Mouse (Mus musculus): ENCODE results near the gene Bloc1s4. TPM values are rescaled to one million over a fixed set of nuclear protein-coding genes. Genes with fewer than 3 reads are reported as not detected.
A peak's percentile ranks its signal among the peaks of the same experiment; 100 is the strongest.

Bloc1s4 gene
- polyA plus RNA-seq, 1 experiment from 2014 or later = 24.5 TPM

GRCm38 (mm10) chr5:36736009-36736408, 12.4 kb downstream of the Bloc1s4 start:
- DNase-seq (ENCODE audit: low spot score) = no peak
- ATAC-seq (replicated peaks; ENCODE audit: insufficient number of reproducible peaks, low FRiP score, low TSS enrichment, low read depth) = no peak
- Histone ChIP-seq H3K9me3 (replicated peaks; ENCODE audit: control insufficient read depth, low read length) (no peaks in the 10 kb centered on the region), H3K9ac (replicated peaks; ENCODE audit: low read length) (no peak overlapping the region), H3K36me3 (replicated peaks; ENCODE audit: control insufficient read depth, insufficient read depth, low read depth, low read length) (no peaks in the 10 kb centered on the region), H3K4me1 (ENCODE audit: control insufficient read depth, insufficient read depth, low read length) (no peaks in the 10 kb centered on the region), H3K4me3 (ENCODE audit: low read depth, low read length) (no peak overlapping the region), H3K27ac (replicated peaks; ENCODE audit: low read depth, low read length) (no peak overlapping the region), H3K4me2 (ENCODE audit: low read depth, low read length) (no peak overlapping the region), H3K27me3 (ENCODE audit: control insufficient read depth, insufficient read depth, low read length) (no peaks in the 10 kb centered on the region)
- WGBS = 81% methylated on average over 8 of the region's 8 CpGs

- H3K36me3 ChIP-seq (replicated peaks; ENCODE audit: control insufficient read depth, insufficient read depth, low read depth, low read length) = no peaks in the 10 kb centered on the region
- H3K27me3 ChIP-seq (ENCODE audit: control insufficient read depth, insufficient read depth, low read length) = no peaks in the 10 kb centered on the region
- DNase-seq (ENCODE audit: low spot score) = no peak
- WGBS = 80% methylated on average over 6 of the region's 6 CpGs
- H3K4me3 ChIP-seq (ENCODE audit: low read depth, low read length) = no peak overlapping the region
- H3K4me1 ChIP-seq (ENCODE audit: control insufficient read depth, insufficient read depth, low read length) = no peaks in the 10 kb centered on the region
- H3K9me3 ChIP-seq (replicated peaks; ENCODE audit: control insufficient read depth, low read length) = no peaks in the 10 kb centered on the region
- no peak for ATAC-seq (replicated peaks; ENCODE audit: insufficient number of reproducible peaks, low FRiP score, low TSS enrichment, low read depth)
- H3K27ac ChIP-seq (replicated peaks; ENCODE audit: low read depth, low read length) = no peak overlapping the region
- no peak overlapping the region for H3K4me2 ChIP-seq (ENCODE audit: low read depth, low read length)
- H3K9ac ChIP-seq (replicated peaks; ENCODE audit: low read length) = no peak overlapping the region
These were observed 13.3 kb downstream of the Bloc1s4 start for GRCm38 (mm10) chr5:36735106-36735505.

GRCm38 (mm10) chr5:36733405-36733804, 15.0 kb downstream of the Bloc1s4 start:
- DNase-seq (ENCODE audit: low spot score) (no peak), ATAC-seq (replicated peaks; ENCODE audit: insufficient number of reproducible peaks, low FRiP score, low TSS enrichment, low read depth) (no peak)
- no peaks in the 10 kb centered on the region for H3K4me1 ChIP-seq (ENCODE audit: control insufficient read depth, insufficient read depth, low read length)
- WGBS = 67% methylated on average over 3 of the region's 3 CpGs
- H3K9ac ChIP-seq (replicated peaks; ENCODE audit: low read length) = no peak overlapping the region
- no peak overlapping the region for H3K27ac ChIP-seq (replicated peaks; ENCODE audit: low read depth, low read length)
- no peaks in the 10 kb centered on the region for H3K9me3 ChIP-seq (replicated peaks; ENCODE audit: control insufficient read depth, low read length)
- no peak overlapping the region for H3K4me2 ChIP-seq (ENCODE audit: low read depth, low read length)
- H3K27me3 ChIP-seq (ENCODE audit: control insufficient read depth, insufficient read depth, low read length) = no peaks in the 10 kb centered on the region
- no peaks in the 10 kb centered on the region for H3K36me3 ChIP-seq (replicated peaks; ENCODE audit: control insufficient read depth, insufficient read depth, low read depth, low read length)
- no peak overlapping the region for H3K4me3 ChIP-seq (ENCODE audit: low read depth, low read length)

- no peak overlapping the region for H3K9ac ChIP-seq (replicated peaks; ENCODE audit: low read length)
- no peaks in the 10 kb centered on the region for H3K9me3 ChIP-seq (replicated peaks; ENCODE audit: control insufficient read depth, low read length)
- ATAC-seq (replicated peaks; ENCODE audit: insufficient number of reproducible peaks, low FRiP score, low TSS enrichment, low read depth) (no peak), DNase-seq (ENCODE audit: low spot score) (peak; percentile 9)
- no peaks in the 10 kb centered on the region for H3K27me3 ChIP-seq (ENCODE audit: control insufficient read depth, insufficient read depth, low read length)
- 57% methylated on average over 7 of the region's 7 CpGs for WGBS
- no peaks in the 10 kb centered on the region for H3K36me3 ChIP-seq (replicated peaks; ENCODE audit: control insufficient read depth, insufficient read depth, low read depth, low read length)
- H3K27ac ChIP-seq (replicated peaks; ENCODE audit: low read depth, low read length) = no peak overlapping the region
- H3K4me3 ChIP-seq (ENCODE audit: low read depth, low read length) = no peak overlapping the region
- H3K4me2 ChIP-seq (ENCODE audit: low read depth, low read length) = no peak overlapping the region
- no peaks in the 10 kb centered on the region for H3K4me1 ChIP-seq (ENCODE audit: control insufficient read depth, insufficient read depth, low read length)
These were observed 16.4 kb downstream of the Bloc1s4 start for GRCm38 (mm10) chr5:36731901-36732652.

- Histone ChIP-seq H3K36me3 (replicated peaks; ENCODE audit: control insufficient read depth, insufficient read depth, low read depth, low read length) (no peaks in the 10 kb centered on the region), H3K9me3 (replicated peaks; ENCODE audit: control insufficient read depth, low read length) (no peaks in the 10 kb centered on the region), H3K27me3 (ENCODE audit: control insufficient read depth, insufficient read depth, low read length) (no peaks in the 10 kb centered on the region), H3K4me1 (ENCODE audit: control insufficient read depth, insufficient read depth, low read length) (no peaks in the 10 kb centered on the region), H3K4me3 (ENCODE audit: low read depth, low read length) (no peak overlapping the region), H3K9ac (replicated peaks; ENCODE audit: low read length) (no peak overlapping the region), H3K27ac (replicated peaks; ENCODE audit: low read depth, low read length) (no peak overlapping the region), H3K4me2 (ENCODE audit: low read depth, low read length) (no peak overlapping the region)
- ATAC-seq (replicated peaks; ENCODE audit: insufficient number of reproducible peaks, low FRiP score, low TSS enrichment, low read depth) (no peak), DNase-seq (ENCODE audit: low spot score) (no peak)
- WGBS = 58% methylated on average over 3 of the region's 3 CpGs
These were observed 17.8 kb downstream of the Bloc1s4 start for GRCm38 (mm10) chr5:36730689-36731088.

GRCm38 (mm10) chr5:36729923-36730322, 18.5 kb downstream of the Bloc1s4 start:
- Histone ChIP-seq H3K4me3 (ENCODE audit: low read depth, low read length) (no peak overlapping the region), H3K4me2 (ENCODE audit: low read depth, low read length) (no peak overlapping the region), H3K27me3 (ENCODE audit: control insufficient read depth, insufficient read depth, low read length) (no peaks in the 10 kb centered on the region), H3K27ac (replicated peaks; ENCODE audit: low read depth, low read length) (no peak overlapping the region), H3K9ac (replicated peaks; ENCODE audit: low read length) (no peak overlapping the region), H3K4me1 (ENCODE audit: control insufficient read depth, insufficient read depth, low read length) (no peaks in the 10 kb centered on the region), H3K36me3 (replicated peaks; ENCODE audit: control insufficient read depth, insufficient read depth, low read depth, low read length) (no peaks in the 10 kb centered on the region), H3K9me3 (replicated peaks; ENCODE audit: control insufficient read depth, low read length) (no peaks in the 10 kb centered on the region)
- DNase-seq (ENCODE audit: low spot score) = no peak
- 80% methylated on average over 2 of the region's 2 CpGs for WGBS
- ATAC-seq (replicated peaks; ENCODE audit: insufficient number of reproducible peaks, low FRiP score, low TSS enrichment, low read depth) = no peak

- H3K4me1 ChIP-seq (ENCODE audit: control insufficient read depth, insufficient read depth, low read length) = no peaks in the 10 kb centered on the region
- ATAC-seq (replicated peaks; ENCODE audit: insufficient number of reproducible peaks, low FRiP score, low TSS enrichment, low read depth) (no peak), DNase-seq (ENCODE audit: low spot score) (no peak)
- H3K4me2 ChIP-seq (ENCODE audit: low read depth, low read length) = no peak overlapping the region
- no peak overlapping the region for H3K27ac ChIP-seq (replicated peaks; ENCODE audit: low read depth, low read length)
- no peak overlapping the region for H3K4me3 ChIP-seq (ENCODE audit: low read depth, low read length)
- WGBS = 79% methylated on average over 4 of the region's 4 CpGs
- no peaks in the 10 kb centered on the region for H3K9me3 ChIP-seq (replicated peaks; ENCODE audit: control insufficient read depth, low read length)
- no peaks in the 10 kb centered on the region for H3K27me3 ChIP-seq (ENCODE audit: control insufficient read depth, insufficient read depth, low read length)
- H3K9ac ChIP-seq (replicated peaks; ENCODE audit: low read length) = no peak overlapping the region
- H3K36me3 ChIP-seq (replicated peaks; ENCODE audit: control insufficient read depth, insufficient read depth, low read depth, low read length) = no peaks in the 10 kb centered on the region
These were observed 19.4 kb downstream of the Bloc1s4 start for GRCm38 (mm10) chr5:36729086-36729473.

- no peak overlapping the region for H3K27ac ChIP-seq (replicated peaks; ENCODE audit: low read depth, low read length)
- DNase-seq (ENCODE audit: low spot score) (no peak), ATAC-seq (replicated peaks; ENCODE audit: insufficient number of reproducible peaks, low FRiP score, low TSS enrichment, low read depth) (no peak)
- WGBS = 74% methylated on average over 8 of the region's 8 CpGs
- H3K4me1 ChIP-seq (ENCODE audit: control insufficient read depth, insufficient read depth, low read length) = no peaks in the 10 kb centered on the region
- H3K27me3 ChIP-seq (ENCODE audit: control insufficient read depth, insufficient read depth, low read length) = no peaks in the 10 kb centered on the region
- no peak overlapping the region for H3K4me3 ChIP-seq (ENCODE audit: low read depth, low read length)
- H3K36me3 ChIP-seq (replicated peaks; ENCODE audit: control insufficient read depth, insufficient read depth, low read depth, low read length) = no peaks in the 10 kb centered on the region
- H3K4me2 ChIP-seq (ENCODE audit: low read depth, low read length) = no peak overlapping the region
- H3K9ac ChIP-seq (replicated peaks; ENCODE audit: low read length) = no peak overlapping the region
- no peaks in the 10 kb centered on the region for H3K9me3 ChIP-seq (replicated peaks; ENCODE audit: control insufficient read depth, low read length)
These were observed 19.9 kb downstream of the Bloc1s4 start for GRCm38 (mm10) chr5:36728403-36729085.

Data from embryonic facial prominence, embryonic 11.5 days (tissue).